In the genomic region with DNA sequence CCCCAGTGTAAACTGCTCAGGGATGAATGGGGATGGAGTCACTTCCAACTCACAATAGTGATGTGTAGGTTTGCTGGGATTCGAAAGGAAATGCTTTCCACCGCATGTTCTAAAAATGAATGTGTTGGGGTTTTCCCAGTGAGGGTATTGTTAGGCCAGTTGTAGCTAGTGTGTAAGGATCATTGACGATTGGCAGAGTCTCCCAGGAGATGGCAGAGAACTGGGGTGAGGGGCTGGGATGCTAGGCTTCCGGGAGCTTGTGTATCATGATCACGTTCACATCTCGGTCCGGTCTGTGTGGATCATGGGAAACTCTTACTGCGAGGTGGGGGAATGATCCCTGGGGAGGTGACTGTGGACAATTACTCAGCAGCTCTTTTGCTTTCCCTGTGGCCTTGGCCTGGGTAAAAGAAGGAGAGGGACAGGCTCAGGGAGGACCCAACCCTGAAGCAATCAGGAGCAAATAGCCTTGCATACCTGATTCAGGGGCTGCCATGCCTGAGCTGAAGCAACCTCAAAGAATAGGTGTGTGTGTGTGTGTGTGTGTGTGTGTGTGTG, we compare ENCODE assay signal across 11 mouse cellular contexts. TPM values are rescaled to one million over a fixed set of nuclear protein-coding genes. Genes with fewer than 3 reads are reported as not detected.
DNase-seq lines count a peak whose midpoint lies in the region; ATAC-seq and TF ChIP-seq lines count a peak whose summit lies in the region.
"Had no signal": no experiment of that assay in that cellular context is flagged by ENCODE, and none has a peak within 500 bp of the region (broad histone marks: within the 10 kb centered on the region; RNA-seq: fewer than 3 reads in every experiment).

No protein-coding gene starts in this region.

- peaks cover 4% of the 10 kb centered on the region; the same call in 1 of the 2 replicates for H3K4me1 ChIP-seq in intestine, embryonic 14.5 days (replicated peaks; ENCODE audit: control insufficient read depth, insufficient read depth, low read length)
- H3K4me1 ChIP-seq in intestine, postnatal 0 days (replicated peaks; ENCODE audit: control insufficient read depth, insufficient read depth, low read length), result no peaks in the 10 kb centered on the region
- peaks cover 56% of the 10 kb centered on the region for H3K4me1 ChIP-seq in forebrain, embryonic 10.5 days
- peaks cover 43% of the 10 kb centered on the region for H3K4me1 ChIP-seq in neural tube, embryonic 13.5 days (replicated peaks)
- peaks cover 8% of the 10 kb centered on the region; the same call in 1 of the 2 replicates for H3K4me1 ChIP-seq in thymus, adult 2 months (replicated peaks; ENCODE audit: control insufficient read depth, insufficient read depth, low read length)

- H3K4me2 ChIP-seq in intestine, embryonic 14.5 days (ENCODE audit: low read length), result no peak overlapping the region
- no peak overlapping the region for H3K4me2 ChIP-seq in intestine, postnatal 0 days (replicated peaks; ENCODE audit: low read depth)
- no peak overlapping the region for H3K4me2 ChIP-seq in neural tube, embryonic 13.5 days

- ATAC-seq in intestine, embryonic 14.5 days (replicated peaks; ENCODE audit: low FRiP score, low TSS enrichment, low read depth), result no peak
- ATAC-seq in intestine, postnatal 0 days, result no peak
- no peak for ATAC-seq in neural tube, embryonic 13.5 days (ENCODE audit: low read depth)

- WGBS in intestine, embryonic 14.5 days, result 58% methylated on average over 8 of the region's 8 CpGs
- WGBS in intestine, postnatal 0 days, result 59% methylated on average over 8 of the region's 8 CpGs
- 57% methylated on average over 8 of the region's 8 CpGs for WGBS in forebrain, embryonic 10.5 days
- 50% methylated on average over 8 of the region's 8 CpGs for whole genome bisulfite sequencing in neural tube, embryonic 13.5 days
- WGBS in thymus, adult 2 months, result 91% methylated on average over 8 of the region's 8 CpGs

- no peak for TF ChIP-seq POLR2A in thymus, adult 2 months (IDR thresholded peaks at IDR 0.05; ENCODE audit: control insufficient read depth, extremely low read depth, insufficient read depth, low read length, poor library complexity)

- peak overlapping the region; percentile 25; the same call in 1 of the 2 replicates for H3K27ac ChIP-seq in intestine, embryonic 14.5 days (ENCODE audit: low read depth)
- H3K27ac ChIP-seq in intestine, postnatal 0 days (ENCODE audit: low read depth, low read length), result no peak overlapping the region
- peak overlapping the region; percentile 83 for H3K27ac ChIP-seq in forebrain, embryonic 10.5 days
- peak overlapping the region; percentile 46; the same call in 1 of the 2 replicates for H3K27ac ChIP-seq in neural tube, embryonic 13.5 days (replicated peaks)
- H3K27ac ChIP-seq in thymus, adult 2 months (ENCODE audit: control insufficient read depth, insufficient read depth, low read length), result no peak overlapping the region

- no peaks in the 10 kb centered on the region for H3K36me3 ChIP-seq in intestine, embryonic 14.5 days (ENCODE audit: control insufficient read depth, insufficient read depth, low read length)
- no peaks in the 10 kb centered on the region for H3K36me3 ChIP-seq in intestine, postnatal 0 days (ENCODE audit: control insufficient read depth, insufficient read depth)
- H3K36me3 ChIP-seq in forebrain, embryonic 10.5 days (replicated peaks), result no peaks in the 10 kb centered on the region
- H3K36me3 ChIP-seq in neural tube, embryonic 13.5 days, result no peaks in the 10 kb centered on the region
- no peaks in the 10 kb centered on the region for H3K36me3 ChIP-seq in thymus, adult 2 months (ENCODE audit: control insufficient read depth, insufficient read depth, low read length)

- DNase-seq in intestine, embryonic 14.5 days (ENCODE audit: low spot score), result no peak
- DNase-seq in forebrain, embryonic 10.5 days (ENCODE audit: extremely low spot score, low spot score), result no peak
- DNase-seq in induced T-regulatory cell, adult 2 months (ENCODE audit: low read depth), result peak; percentile 54
- DNase-seq in spleen, postnatal 14 days (ENCODE audit: low spot score in 2 of 2), result no peak
- DNase-seq in thymus, adult 2 months, result no peak
- DNase-seq in thymus, adult 18-20 months, result no peak
- DNase-seq: cerebellum, postnatal 36 days; lung, adult 18-20 months; right cerebral cortex, adult 18-20 months had no signal

- TF ChIP-seq CTCF in intestine, postnatal 0 days (IDR thresholded peaks at IDR 0.05; ENCODE audit: low read depth), result no peak
- TF ChIP-seq CTCF in thymus, adult 2 months (IDR thresholded peaks at IDR 0.05; ENCODE audit: borderline replicate concordance, control insufficient read depth, extremely low read depth, insufficient read depth, low read length, poor library complexity), result no peak

- no peaks in the 10 kb centered on the region for H3K9me3 ChIP-seq in intestine, embryonic 14.5 days (ENCODE audit: control insufficient read depth, low read length)
- H3K9me3 ChIP-seq in intestine, postnatal 0 days (ENCODE audit: control insufficient read depth), result no peaks in the 10 kb centered on the region
- H3K9me3 ChIP-seq in forebrain, embryonic 10.5 days, result no peaks in the 10 kb centered on the region
- no peaks in the 10 kb centered on the region for H3K9me3 ChIP-seq in neural tube, embryonic 13.5 days

- H3K9ac ChIP-seq in intestine, embryonic 14.5 days (ENCODE audit: low read length), result no peak overlapping the region
- H3K9ac ChIP-seq in intestine, postnatal 0 days (ENCODE audit: low read depth, low read length), result no peak overlapping the region
- no peak overlapping the region for H3K9ac ChIP-seq in neural tube, embryonic 13.5 days

- 0 out of 2 replicates have a peak, but pooled peaks cover 5% of the 10 kb centered on the region for H3K27me3 ChIP-seq in intestine, embryonic 14.5 days (replicated peaks; ENCODE audit: control insufficient read depth, insufficient read depth, low read length)
- H3K27me3 ChIP-seq in intestine, postnatal 0 days (replicated peaks; ENCODE audit: control insufficient read depth, insufficient read depth, low read length), result no peaks in the 10 kb centered on the region
- peaks cover 10% of the 10 kb centered on the region; the same call in 1 of the 2 replicates for H3K27me3 ChIP-seq in forebrain, embryonic 10.5 days (ENCODE audit: poor library complexity, severe bottlenecking)
- no peaks in the 10 kb centered on the region for H3K27me3 ChIP-seq in neural tube, embryonic 13.5 days
- no peaks in the 10 kb centered on the region for H3K27me3 ChIP-seq in thymus, adult 2 months (ENCODE audit: control insufficient read depth, insufficient read depth, low read length)

- H3K4me3 ChIP-seq in intestine, embryonic 14.5 days (ENCODE audit: low read depth, low read length), result no peak overlapping the region
- H3K4me3 ChIP-seq in intestine, postnatal 0 days (ENCODE audit: low read depth, low read length), result no peak overlapping the region
- no peak overlapping the region for H3K4me3 ChIP-seq in forebrain, embryonic 10.5 days
- H3K4me3 ChIP-seq in neural tube, embryonic 13.5 days, result no peak overlapping the region
- H3K4me3 ChIP-seq in thymus, adult 2 months (ENCODE audit: control insufficient read depth, insufficient read depth, low read length), result no peak overlapping the region

RNA-seq across cellular contexts. Expression of gene Rgs16, which starts 37.2 kb away (rescaled TPM):
- polyA plus RNA-seq in intestine, embryonic 14.5 days (2014; fragmentation: Nextera tagmentation; extraction: Ambion mirVana), result 2.4 and 2.7 TPM in 2 replicates
- polyA plus RNA-seq in intestine, postnatal 0 days (2015; fragmentation: Nextera tagmentation; extraction: Ambion mirVana), result 2.1 and 2.4 TPM in 2 replicates
- 26.2 and 31.0 TPM in 2 replicates for polyA plus RNA-seq in forebrain, embryonic 10.5 days (2016; fragmentation: Nextera tagmentation; extraction: Ambion mirVana)
- polyA plus RNA-seq in neural tube, embryonic 13.5 days (2015; fragmentation: Nextera tagmentation; extraction: Ambion mirVana), result 22.9 and 28.1 TPM in 2 replicates
- polyA plus RNA-seq in thymus, adult 2 months (2012; rRNA removed), result 2.8 and 3.1 TPM in 2 replicates

RNA-seq across cellular contexts. Expression of gene Rnasel, which starts 46.3 kb away (rescaled TPM):
- 15.8 and 18.7 TPM in 2 replicates for polyA plus RNA-seq in intestine, embryonic 14.5 days (2014; fragmentation: Nextera tagmentation; extraction: Ambion mirVana)
- polyA plus RNA-seq in intestine, postnatal 0 days (2015; fragmentation: Nextera tagmentation; extraction: Ambion mirVana), result 49.9 and 57.7 TPM in 2 replicates
- 7.4 and 7.7 TPM in 2 replicates for polyA plus RNA-seq in forebrain, embryonic 10.5 days (2016; fragmentation: Nextera tagmentation; extraction: Ambion mirVana)
- polyA plus RNA-seq in neural tube, embryonic 13.5 days (2015; fragmentation: Nextera tagmentation; extraction: Ambion mirVana), result 38.8 and 43.6 TPM in 2 replicates
- 11.8 and 12.3 TPM in 2 replicates for polyA plus RNA-seq in thymus, adult 2 months (2012; rRNA removed)

RNA-seq across cellular contexts. Expression of gene Rgs8, which starts 50.1 kb away (rescaled TPM):
- polyA plus RNA-seq in intestine, embryonic 14.5 days (2014; fragmentation: Nextera tagmentation; extraction: Ambion mirVana), result 0.04 and 0.46 TPM in 2 replicates
- polyA plus RNA-seq in intestine, postnatal 0 days (2015; fragmentation: Nextera tagmentation; extraction: Ambion mirVana), result 0.07 and 0.17 TPM in 2 replicates
- polyA plus RNA-seq in forebrain, embryonic 10.5 days (2016; fragmentation: Nextera tagmentation; extraction: Ambion mirVana), result 9.1 and 9.6 TPM in 2 replicates
- 16.9 and 17.2 TPM in 2 replicates for polyA plus RNA-seq in neural tube, embryonic 13.5 days (2015; fragmentation: Nextera tagmentation; extraction: Ambion mirVana)
- 0.11 and 0.20 TPM in 2 replicates for polyA plus RNA-seq in thymus, adult 2 months (2012; rRNA removed)

Comparison
In these comparisons a context has a peak if more than half of its experiments do, and no peak if none do; other contexts are left out.
1. H3K27ac ChIP-seq: peak in intestine, embryonic 14.5 days (single experiment), forebrain, embryonic 10.5 days (single experiment) and neural tube, embryonic 13.5 days (single experiment); none in intestine, postnatal 0 days (single experiment) and thymus, adult 2 months (single experiment).